Mouse (Mus musculus) hindbrain, embryonic 14.5 days (tissue): Measurements from ENCODE around the gene Gm853. TPM values are rescaled to one million over a fixed set of nuclear protein-coding genes. Genes with fewer than 3 reads are reported as not detected.

ENCODE experiments used
- ATAC-seq: fragments of 200-750 bp; cut with Nextera tagmentation; 2 replicates; pipeline ENCODE4 v1.8.0; 2017; ENCODE audit warnings: moderate number of reproducible peaks, mild to moderate bottlenecking, moderate TSS enrichment, moderate library complexity; ENCODE audit not compliant: low FRiP score
- DNase-seq: peaks from one replicate; pipeline ENCODE4 v3.0.0-alpha.2; 2015; ENCODE audit warnings: low spot score
- H3K27ac ChIP-seq: fragments of 300-500 bp; sonication (generic); 2 replicates; pipeline ENCODE4 v1.5.1; 2014; ENCODE audit warnings: mild to moderate bottlenecking, moderate library complexity
- H3K27me3 ChIP-seq: fragments of 300-500 bp; sonication (generic); 2 replicates; pipeline ENCODE4 v1.6.1; 2014; ENCODE audit warnings: mild to moderate bottlenecking, low read length, mixed read lengths; ENCODE audit not compliant: control insufficient read depth, insufficient read depth
- H3K36me3 ChIP-seq: fragments of 300-500 bp; sonication (generic); replicated peaks from 2 replicates; pipeline ENCODE4 v1.6.1; 2014; ENCODE audit not compliant: control insufficient read depth, insufficient read depth
- H3K4me1 ChIP-seq: fragments of 300-500 bp; sonication (generic); replicated peaks from 2 replicates; pipeline ENCODE4 v1.6.1; 2014; ENCODE audit warnings: antibody characterized with exemption, low read length, mixed read lengths; ENCODE audit not compliant: control insufficient read depth, insufficient read depth
- H3K4me2 ChIP-seq: fragments of 300-500 bp; sonication (generic); replicated peaks from 2 replicates; pipeline ENCODE4 v1.6.1; 2014; ENCODE audit warnings: mild to moderate bottlenecking, moderate library complexity
- H3K4me3 ChIP-seq: fragments of 300-500 bp; sonication (generic); replicated peaks from 2 replicates; pipeline ENCODE4 v1.5.1; 2014; ENCODE audit warnings: mild to moderate bottlenecking, low read length
- H3K9ac ChIP-seq: fragments of 300-500 bp; sonication (generic); 2 replicates; pipeline ENCODE4 v1.6.1; 2014
- H3K9me3 ChIP-seq: fragments of 300-500 bp; sonication (generic); 2 replicates; pipeline ENCODE4 v1.6.1; 2016; ENCODE audit warnings: low read length; ENCODE audit not compliant: control insufficient read depth
- WGBS: fragments of 180-500 bp; shearing (Covaris S2); extraction: QIAGEN DNeasy Blood & Tissue Kit; methylation state at CpG from one replicate; pipeline ENCODE4 v1.1.7; 2014; 5-methylcytosine and 5-hydroxymethylcytosine counted together
- polyA plus RNA-seq: library from polyadenylated mRNA; unstranded; fragments of >200 nt; fragmentation: Nextera tagmentation; extraction: Ambion mirVana; gene quantifications from 2 replicates; pipeline ENCODE4 v1.2.1, GENCODE M21; 2014

Gm853 gene
- polyA plus RNA-seq, 1 experiment from 2014 or later, result 2.4 TPM

DNA sequence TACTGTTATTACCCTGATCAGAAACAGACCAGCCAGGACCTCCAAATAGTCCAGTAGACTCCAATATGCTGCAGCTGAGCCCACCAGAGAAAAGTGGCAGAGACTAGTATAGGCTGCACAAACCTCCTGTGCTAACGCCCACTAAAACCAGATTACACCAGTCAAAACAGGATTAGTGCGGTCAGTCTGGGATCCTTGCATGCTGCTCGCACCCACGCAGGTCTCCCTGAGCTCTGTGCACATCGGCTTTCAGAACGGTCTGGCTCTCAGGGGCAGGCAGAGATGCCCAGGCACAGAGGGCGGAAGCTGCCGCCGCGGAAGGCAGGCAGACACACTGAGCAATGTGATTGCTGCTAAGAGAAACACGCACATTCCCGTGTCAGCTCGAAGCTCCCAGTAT, 39.2 kb downstream of the Gm853 start:
- WGBS, result 81% methylated on average over 13 of the region's 13 CpGs
- no peak for DNase-seq
- no peak for ATAC-seq

GRCm38 (mm10) chr4:130181886-130182285, 40.3 kb downstream of the Gm853 start:
- DNase-seq (no peak), ATAC-seq (no peak)
- Histone ChIP-seq H3K36me3 (no peaks in the 10 kb centered on the region), H3K4me2 (no peak overlapping the region), H3K4me1 (no peaks in the 10 kb centered on the region), H3K4me3 (no peak overlapping the region), H3K27me3 (no peaks in the 10 kb centered on the region), H3K9ac (no peak overlapping the region), H3K9me3 (no peaks in the 10 kb centered on the region), H3K27ac (no peak overlapping the region)
- WGBS, result 72% methylated on average over 4 of the region's 4 CpGs

More for the DNA sequence above, 39.2 kb downstream of the Gm853 start:
- Histone ChIP-seq H3K27ac (no peak overlapping the region), H3K9ac (no peak overlapping the region), H3K4me3 (no peak overlapping the region), H3K27me3 (no peaks in the 10 kb centered on the region), H3K4me2 (no peak overlapping the region), H3K9me3 (no peaks in the 10 kb centered on the region), H3K36me3 (no peaks in the 10 kb centered on the region), H3K4me1 (no peaks in the 10 kb centered on the region)

DNA sequence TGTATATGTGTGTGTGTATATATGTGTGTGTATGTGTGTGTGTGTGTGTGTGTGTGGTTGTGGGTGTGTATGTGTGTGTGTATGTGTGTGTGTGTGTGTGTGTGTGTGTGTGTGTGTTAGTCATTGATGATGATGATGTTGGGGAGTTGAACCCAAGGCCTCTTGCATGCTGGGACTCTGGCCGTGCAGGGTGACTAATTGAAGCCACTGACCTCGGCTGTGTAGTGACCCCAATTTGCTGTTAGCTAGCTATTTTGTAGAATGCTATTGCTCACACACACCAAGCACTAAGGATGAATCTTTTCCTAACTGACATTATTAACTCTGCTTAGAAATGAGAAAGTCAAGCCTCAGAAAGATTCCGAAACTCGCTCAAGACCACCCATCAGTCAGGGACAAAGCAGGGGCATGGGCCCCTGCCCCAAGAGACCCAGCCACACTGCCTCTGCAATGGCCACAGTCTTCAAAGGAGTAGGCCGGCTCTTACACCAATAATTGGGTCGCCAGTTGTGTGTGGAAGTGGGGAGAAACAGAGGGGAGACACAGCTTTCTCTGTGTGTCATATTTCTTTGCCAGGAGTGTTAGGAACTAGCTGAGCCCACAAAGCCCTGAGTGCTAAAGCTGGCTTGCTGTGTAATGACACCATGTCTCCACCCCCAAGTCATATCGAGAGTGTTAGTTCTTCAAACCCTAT, 41.1 kb downstream of the Gm853 start:
- no peak for ATAC-seq
- Histone ChIP-seq H3K4me1 (no peaks in the 10 kb centered on the region), H3K4me2 (no peak overlapping the region), H3K9ac (no peak overlapping the region), H3K36me3 (no peaks in the 10 kb centered on the region), H3K27me3 (0 out of 2 replicates have a peak, but pooled peaks cover 2% of the 10 kb centered on the region), H3K9me3 (no peaks in the 10 kb centered on the region), H3K27ac (no peak overlapping the region), H3K4me3 (no peak overlapping the region)
- no peak for DNase-seq
- 65% methylated on average over 7 of the region's 7 CpGs for WGBS

DNA sequence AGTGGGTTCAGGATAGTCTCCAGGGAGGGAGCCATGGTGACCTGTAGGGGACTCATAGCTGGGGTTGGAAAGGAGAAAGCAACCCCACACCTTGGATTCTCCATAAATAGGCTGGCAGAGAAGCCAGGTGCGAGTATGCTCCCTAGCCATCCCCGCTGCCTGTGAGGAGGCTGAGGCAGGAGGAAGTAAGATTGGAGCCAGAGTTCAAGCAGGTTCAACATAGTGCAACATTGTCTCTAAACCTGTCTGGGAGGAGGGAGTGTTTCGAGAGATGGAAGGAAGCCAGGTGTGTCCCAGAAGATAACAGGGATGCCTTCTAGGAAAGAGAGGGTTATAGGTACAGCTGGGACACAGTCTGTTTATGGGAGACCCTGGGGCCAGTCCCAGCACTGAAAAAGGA, 42.3 kb downstream of the Gm853 start:
- DNase-seq (no peak), ATAC-seq (no peak)
- H3K4me2 ChIP-seq, result no peak overlapping the region
- no peak overlapping the region for H3K9ac ChIP-seq
- H3K36me3 ChIP-seq, result no peaks in the 10 kb centered on the region
- WGBS, result 91% methylated on average over 3 of the region's 3 CpGs
- H3K4me1 ChIP-seq, result peaks cover 5% of the 10 kb centered on the region; the same call in 1 of the 2 replicates
- H3K4me3 ChIP-seq, result no peak overlapping the region
- no peaks in the 10 kb centered on the region for H3K9me3 ChIP-seq
- H3K27me3 ChIP-seq, result peaks cover 11% of the 10 kb centered on the region
- no peak overlapping the region for H3K27ac ChIP-seq

DNA sequence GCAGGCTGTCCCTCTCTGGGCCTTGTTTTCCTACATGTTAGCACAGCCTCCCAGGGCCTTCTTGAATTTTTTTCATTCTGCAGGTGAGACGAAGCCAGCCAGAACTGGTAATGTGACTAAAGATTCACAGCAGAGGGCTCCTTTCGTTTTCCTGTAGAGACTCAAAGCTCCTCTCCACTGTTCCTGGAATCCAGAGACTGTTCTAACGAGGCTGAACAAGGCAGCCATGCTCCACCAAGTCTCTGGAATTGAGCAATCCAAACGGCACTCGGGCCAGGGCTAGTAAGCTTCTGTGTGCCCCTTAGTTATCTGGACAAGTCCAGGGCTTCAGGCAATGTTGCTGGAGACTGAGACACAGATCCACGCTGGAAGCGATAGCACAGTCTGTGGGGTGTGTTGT, 44.7 kb downstream of the Gm853 start:
- Histone ChIP-seq H3K27me3 (peaks cover 29% of the 10 kb centered on the region), H3K9ac (no peak overlapping the region), H3K27ac (no peak overlapping the region), H3K36me3 (no peaks in the 10 kb centered on the region), H3K4me1 (peaks cover 10% of the 10 kb centered on the region; the same call in 1 of the 2 replicates), H3K4me3 (no peak overlapping the region), H3K9me3 (no peaks in the 10 kb centered on the region), H3K4me2 (no peak overlapping the region)
- ATAC-seq, result no peak
- WGBS, result 76% methylated on average over 7 of the region's 7 CpGs
- no peak for DNase-seq

DNA sequence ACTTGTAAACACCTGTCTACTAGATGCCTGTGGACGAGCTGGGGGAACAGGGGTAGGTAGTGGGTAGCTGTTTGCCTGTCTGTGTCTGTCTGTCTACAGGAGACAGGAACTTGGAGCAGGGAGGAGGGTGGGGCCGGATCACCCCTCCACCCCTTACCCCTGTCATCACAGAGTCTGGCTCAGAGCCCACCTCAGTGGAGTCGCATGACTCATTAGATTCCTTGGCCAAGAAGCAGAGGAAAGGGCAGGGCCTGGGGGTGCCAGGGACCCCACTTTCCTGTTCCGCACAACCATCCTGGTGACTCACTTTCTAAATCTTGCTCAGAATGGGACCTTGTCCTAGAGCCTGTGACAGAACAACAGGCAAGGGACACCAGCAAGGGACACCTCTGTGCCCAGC, 45.1 kb downstream of the Gm853 start:
- H3K9ac ChIP-seq, result no peak overlapping the region
- H3K9me3 ChIP-seq, result no peaks in the 10 kb centered on the region
- no peaks in the 10 kb centered on the region for H3K36me3 ChIP-seq
- H3K27me3 ChIP-seq, result peaks cover 29% of the 10 kb centered on the region
- no peak overlapping the region for H3K4me2 ChIP-seq
- 77% methylated on average over 4 of the region's 4 CpGs for WGBS
- DNase-seq, result no peak
- H3K4me1 ChIP-seq, result peaks cover 10% of the 10 kb centered on the region; the same call in 1 of the 2 replicates
- H3K4me3 ChIP-seq, result no peak overlapping the region
- H3K27ac ChIP-seq, result no peak overlapping the region
- ATAC-seq, result no peak

DNA sequence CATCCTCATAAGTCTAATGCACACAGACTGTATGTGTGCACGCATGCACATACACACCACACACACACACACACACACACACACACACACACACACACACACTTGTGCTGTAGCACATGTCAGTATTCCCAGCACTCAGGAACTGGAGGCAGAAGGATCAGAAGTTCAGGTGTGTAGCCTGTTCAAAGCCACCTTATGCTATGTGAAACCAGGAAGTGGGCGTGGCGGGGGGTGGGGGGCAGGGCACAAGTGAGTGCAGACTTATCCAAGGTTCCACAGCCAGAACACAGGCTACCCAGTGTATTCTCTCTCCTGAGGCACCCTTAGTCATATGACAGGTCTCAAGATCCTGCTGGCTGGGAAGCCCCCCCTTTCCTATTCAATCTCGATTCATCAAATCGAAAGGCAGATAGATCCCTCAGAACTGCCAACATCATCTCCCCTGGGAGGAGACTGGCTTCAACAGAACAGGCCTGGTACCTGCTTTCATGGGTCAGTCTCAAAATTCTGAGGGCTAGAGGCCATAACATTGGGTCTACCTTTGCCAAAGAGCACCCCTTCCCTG, 46.0 kb downstream of the Gm853 start:
- WGBS, result 75% methylated on average over 5 of the region's 5 CpGs

GRCm38 (mm10) chr4:130175072-130175711, 47.0 kb downstream of the Gm853 start, which contains the start of gene Tinagl1:
Gene Tinagl1, minus strand, starts transcription at chr4:130175122.
- peak within 1 kb of the TSS; percentile 34 for H3K4me2 ChIP-seq
- H3K27ac ChIP-seq, result no peak within 1 kb of the TSS
- peaks cover 29% of the 10 kb centered on the region for H3K27me3 ChIP-seq
- DNase-seq, result no peak
- H3K9ac ChIP-seq, result no peak within 1 kb of the TSS
- under 1% methylated on average over 14 of the region's 14 CpGs for WGBS
- peaks cover 10% of the 10 kb centered on the region; the same call in 1 of the 2 replicates for H3K4me1 ChIP-seq
- peak within 1 kb of the TSS; percentile 10 for H3K4me3 ChIP-seq
- H3K9me3 ChIP-seq, result no peaks in the 10 kb centered on the region
- no peaks in the 10 kb centered on the region for H3K36me3 ChIP-seq
- ATAC-seq, result no peak

More for the DNA sequence above, 46.0 kb downstream of the Gm853 start:
- no peaks in the 10 kb centered on the region for H3K36me3 ChIP-seq
- no peak overlapping the region for H3K4me2 ChIP-seq
- no peaks in the 10 kb centered on the region for H3K9me3 ChIP-seq
- no peak overlapping the region for H3K9ac ChIP-seq
- no peak overlapping the region for H3K27ac ChIP-seq
- H3K4me3 ChIP-seq, result no peak overlapping the region
- ATAC-seq (no peak), DNase-seq (no peak)
- H3K4me1 ChIP-seq, result peaks cover 10% of the 10 kb centered on the region; the same call in 1 of the 2 replicates
- peaks cover 29% of the 10 kb centered on the region for H3K27me3 ChIP-seq

DNA sequence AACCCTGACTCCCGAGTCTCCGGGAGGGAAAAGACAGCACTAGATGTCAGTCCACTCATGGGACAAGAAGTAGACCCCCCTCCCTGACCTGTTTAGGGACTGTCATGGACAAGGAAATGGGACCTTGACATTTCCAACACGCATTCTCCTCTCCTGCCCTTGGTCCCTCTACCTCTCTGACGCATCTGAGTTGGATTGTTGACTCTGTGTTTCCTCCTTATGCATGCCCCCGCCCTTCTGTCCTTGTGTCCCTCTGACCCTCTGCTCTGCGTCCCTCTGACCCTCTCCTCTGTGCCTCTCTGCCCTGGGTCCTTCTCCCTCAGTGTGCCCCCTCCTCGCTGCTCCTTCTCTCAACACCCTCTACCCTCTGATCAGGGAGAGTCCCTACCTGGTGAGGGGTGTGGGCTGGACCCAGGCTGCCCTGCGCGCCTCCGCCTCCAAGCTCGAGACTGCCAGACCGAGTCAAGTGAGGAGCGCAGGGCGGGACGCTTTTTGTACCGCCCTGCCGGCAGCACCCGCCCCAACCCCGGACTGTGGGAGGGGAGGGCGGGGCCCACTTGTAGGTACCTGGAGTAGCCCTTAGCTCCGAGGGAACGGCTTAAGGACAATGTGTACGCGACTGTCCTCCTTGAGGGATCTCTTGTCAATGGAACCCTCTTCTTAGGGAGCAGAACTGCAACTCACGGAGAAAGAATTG, 47.7 kb downstream of the Gm853 start:
- Histone ChIP-seq H3K4me3 (peak overlapping the region; percentile 10), H3K4me1 (peaks cover 10% of the 10 kb centered on the region; the same call in 1 of the 2 replicates), H3K4me2 (peak overlapping the region; percentile 34), H3K27ac (no peak overlapping the region), H3K9me3 (no peaks in the 10 kb centered on the region), H3K27me3 (peaks cover 29% of the 10 kb centered on the region), H3K36me3 (no peaks in the 10 kb centered on the region), H3K9ac (no peak overlapping the region)
- DNase-seq (no peak), ATAC-seq (no peak)
- 4% methylated on average over 25 of the region's 25 CpGs for WGBS
